Mouse (Mus musculus) common myeloid progenitor, adult 5-6 weeks (primary cell): Measurements from ENCODE around the gene Prss43. TPM values are rescaled to one million over a fixed set of nuclear protein-coding genes. Genes with fewer than 3 reads are reported as not detected.

Source experiments
- ATAC-seq: replicated peaks from 2 replicates; pipeline ENCODE4 v1.8.0; 2016; ENCODE audit warnings: low read depth, mild to moderate bottlenecking, moderate TSS enrichment, inconsistent platforms; ENCODE audit not compliant: poor library complexity, severe bottlenecking
- total RNA-seq: library from RNA; stranded (forward); fragments of 200-1000, 187-1606 nt; gene quantifications from 2 replicates; pipeline ENCODE4 v1.2.3, GENCODE M21; 2017

The Prss43 gene
- total RNA-seq, 1 experiment from 2014 or later, result not detected

- no peak for ATAC-seq
Observed at GRCm38 (mm10) chr9:110834961-110835360, 8.5 kb downstream of the Prss43 start.

- ATAC-seq, result no peak
Observed at GRCm38 (mm10) chr9:110836112-110836511, 9.6 kb downstream of the Prss43 start.

GRCm38 (mm10) chr9:110840905-110841304 is 14.4 kb downstream of the Prss43 start:
- peak; percentile 18; the same call in 1 of the 2 replicates for ATAC-seq

GRCm38 (mm10) chr9:110841438-110841837 is 14.9 kb downstream of the Prss43 start:
- ATAC-seq, result peak; percentile 74

GRCm38 (mm10) chr9:110844206-110844605 is 17.7 kb downstream of the Prss43 start, which contains the start of gene Prss46:
Gene Prss46 (plus strand): TSS chr9:110844506.
- ATAC-seq, result no peak

- no peak for ATAC-seq
Observed at GRCm38 (mm10) chr9:110849162-110849561, 22.7 kb downstream of the Prss43 start.

GRCm38 (mm10) chr9:110855903-110856302 is 29.4 kb downstream of the Prss43 start:
- ATAC-seq, result no peak

GRCm38 (mm10) chr9:110856920-110857319 is 30.4 kb downstream of the Prss43 start:
- peak; percentile 31 for ATAC-seq

- ATAC-seq, result no peak
Observed at GRCm38 (mm10) chr9:110857781-110858472, 31.4 kb downstream of the Prss43 start, which contains the start of gene Prss50. Gene Prss50 (plus strand): TSS chr9:110857967.

GRCm38 (mm10) chr9:110858523-110858922 is 32.0 kb downstream of the Prss43 start:
- no peak for ATAC-seq

GRCm38 (mm10) chr9:110858967-110859596 is 32.6 kb downstream of the Prss43 start:
- ATAC-seq, result peak; percentile 77

GRCm38 (mm10) chr9:110871030-110871429 is 44.5 kb downstream of the Prss43 start:
- ATAC-seq, result peak; percentile 78

- ATAC-seq, result no peak
Observed at GRCm38 (mm10) chr9:110873681-110874659, 47.5 kb downstream of the Prss43 start.

- ATAC-seq, result no peak
Observed at GRCm38 (mm10) chr9:110874660-110875191, 48.2 kb downstream of the Prss43 start.

GRCm38 (mm10) chr9:110875288-110875695 is 48.8 kb downstream of the Prss43 start:
- ATAC-seq, result no peak

GRCm38 (mm10) chr9:110877353-110877752 is 50.9 kb downstream of the Prss43 start:
- ATAC-seq, result peak; percentile 26

GRCm38 (mm10) chr9:110877888-110878287 is 51.4 kb downstream of the Prss43 start:
- ATAC-seq, result peak; percentile 16; the same call in 1 of the 2 replicates

- ATAC-seq, result no peak
Observed at GRCm38 (mm10) chr9:110879191-110879920, 52.9 kb downstream of the Prss43 start, which contains the start of gene Als2cl. Gene Als2cl (plus strand): TSS chr9:110879870.

- ATAC-seq, result peak; percentile 43
Observed at GRCm38 (mm10) chr9:110879998-110880561, 53.6 kb downstream of the Prss43 start, which contains the start of gene Tmie. Gene Tmie (minus strand): TSS chr9:110880113.
